Mouse (Mus musculus) cerebellum, adult 11 months (tissue): ENCODE results near the gene Cubn.

ENCODE experiments used
- DNase-seq: peaks from one replicate; pipeline ENCODE4 v3.0.0; 2022

Gene Cubn

GRCm38 (mm10) chr2:13491734-13492133 lies at the start of gene Cubn:
Cubn (minus strand) TSS chr2:13491813.
- no peak for DNase-seq

- DNase-seq = no peak
Measured at GRCm38 (mm10) chr2:13539860-13540259, 48.2 kb upstream of the Cubn start.

- no peak for DNase-seq
Measured at GRCm38 (mm10) chr2:13538704-13539377, 47.2 kb upstream of the Cubn start.

- no peak for DNase-seq
Measured at GRCm38 (mm10) chr2:13538258-13538657, 46.6 kb upstream of the Cubn start.

- DNase-seq = no peak
Measured at GRCm38 (mm10) chr2:13537733-13538132, 46.1 kb upstream of the Cubn start.

- DNase-seq = no peak
Measured at GRCm38 (mm10) chr2:13536747-13537146, 45.1 kb upstream of the Cubn start.

GRCm38 (mm10) chr2:13530639-13531038 lies 39.0 kb upstream of the Cubn start:
- DNase-seq = no peak

- DNase-seq = no peak
Measured at GRCm38 (mm10) chr2:13529253-13529933, 37.8 kb upstream of the Cubn start.

GRCm38 (mm10) chr2:13527531-13527930 lies 35.9 kb upstream of the Cubn start:
- no peak for DNase-seq

- DNase-seq = no peak
Measured at GRCm38 (mm10) chr2:13527125-13527524, 35.5 kb upstream of the Cubn start.

- no peak for DNase-seq
Measured at GRCm38 (mm10) chr2:13526205-13526604, 34.6 kb upstream of the Cubn start.

- DNase-seq = no peak
Measured at GRCm38 (mm10) chr2:13523540-13524456, 32.2 kb upstream of the Cubn start.

- DNase-seq = no peak
Measured at GRCm38 (mm10) chr2:13522106-13522505, 30.5 kb upstream of the Cubn start.

- no peak for DNase-seq
Measured at GRCm38 (mm10) chr2:13514949-13515348, 23.3 kb upstream of the Cubn start.

GRCm38 (mm10) chr2:13502717-13503116 lies 11.1 kb upstream of the Cubn start:
- DNase-seq = no peak

GRCm38 (mm10) chr2:13501553-13501952 lies 9.9 kb upstream of the Cubn start:
- DNase-seq = no peak

- no peak for DNase-seq
Measured at GRCm38 (mm10) chr2:13500298-13500999, 8.8 kb upstream of the Cubn start.

GRCm38 (mm10) chr2:13499196-13499595 lies 7.6 kb upstream of the Cubn start:
- no peak for DNase-seq

- DNase-seq = no peak
Measured at GRCm38 (mm10) chr2:13496087-13496486, 4.5 kb upstream of the Cubn start.

- DNase-seq = no peak
Measured at GRCm38 (mm10) chr2:13492927-13493326, 1.3 kb upstream of the Cubn start.

GRCm38 (mm10) chr2:13490480-13490879 lies 1.1 kb downstream of the Cubn start:
- DNase-seq = no peak

- DNase-seq = no peak
Measured at GRCm38 (mm10) chr2:13486470-13486869, 5.1 kb downstream of the Cubn start.

GRCm38 (mm10) chr2:13484566-13484965 lies 7.0 kb downstream of the Cubn start:
- no peak for DNase-seq
